Mouse (Mus musculus) kidney, adult 2 months (tissue): ENCODE data around the gene Armcx4. TPM values are rescaled to one million over a fixed set of nuclear protein-coding genes. Genes with fewer than 3 reads are reported as not detected.

Experiments
- DNase-seq: peaks from one replicate; pipeline ENCODE4 v3.0.0; 2021
- H3K27ac ChIP-seq: fragments of 200-500 bp; 2 replicates; pipeline ENCODE4 v1.5.1; 2012; ENCODE audit warnings: low read depth, low read length, control low read depth, inconsistent platforms; ENCODE audit not compliant: insufficient read depth
- H3K27me3 ChIP-seq: fragments of 200-500 bp; replicated peaks from 2 replicates; pipeline ENCODE4 v1.6.1; 2012; ENCODE audit warnings: mild to moderate bottlenecking, moderate library complexity, low read length, inconsistent platforms; ENCODE audit not compliant: control insufficient read depth, insufficient read depth
- H3K36me3 ChIP-seq: fragments of 200-500 bp; 2 replicates; pipeline ENCODE4 v1.6.1; 2012; ENCODE audit warnings: mild to moderate bottlenecking, moderate library complexity, low read length, inconsistent platforms; ENCODE audit not compliant: control insufficient read depth, insufficient read depth
- H3K4me1 ChIP-seq: fragments of 200-500 bp; 2 replicates; pipeline ENCODE4 v1.6.1; 2011; ENCODE audit warnings: low read length; ENCODE audit not compliant: control insufficient read depth, insufficient read depth
- H3K4me3 ChIP-seq: fragments of 200-500 bp; 2 replicates; pipeline ENCODE4 v1.5.1; 2011; ENCODE audit warnings: mild to moderate bottlenecking, low read depth, low read length, control low read depth; ENCODE audit not compliant: insufficient read depth
- CTCF ChIP-seq: fragments of 200-500 bp; conservative IDR thresholded peaks from 2 replicates; pipeline ENCODE4 v1.5.1; 2011; ENCODE audit warnings: low read depth, mild to moderate bottlenecking, control low read depth, low read length, moderate library complexity, mixed read lengths; ENCODE audit not compliant: insufficient read depth, insufficient read length
- POLR2A ChIP-seq: fragments of 200-500 bp; IDR thresholded peaks from one replicate; pipeline ENCODE4 v1.6.1; 2011; ENCODE audit warnings: low read depth, low read length, control low read depth
- WGBS: fragments of 180-500 bp; shearing (Covaris S2); methylation state at CpG from one replicate; pipeline ENCODE4 v1.1.7; 2018; 5-methylcytosine and 5-hydroxymethylcytosine counted together
- polyA plus RNA-seq: library from polyadenylated mRNA; depleted of rRNA; stranded (reverse); fragments of >200 nt; gene quantifications from 2 replicates; pipeline ENCODE4 v1.2.3, GENCODE M21; 2012; rRNA removed

Armcx4 gene
- 0.71 and 1.1 TPM in 2 replicates for polyA plus RNA-seq

DNA sequence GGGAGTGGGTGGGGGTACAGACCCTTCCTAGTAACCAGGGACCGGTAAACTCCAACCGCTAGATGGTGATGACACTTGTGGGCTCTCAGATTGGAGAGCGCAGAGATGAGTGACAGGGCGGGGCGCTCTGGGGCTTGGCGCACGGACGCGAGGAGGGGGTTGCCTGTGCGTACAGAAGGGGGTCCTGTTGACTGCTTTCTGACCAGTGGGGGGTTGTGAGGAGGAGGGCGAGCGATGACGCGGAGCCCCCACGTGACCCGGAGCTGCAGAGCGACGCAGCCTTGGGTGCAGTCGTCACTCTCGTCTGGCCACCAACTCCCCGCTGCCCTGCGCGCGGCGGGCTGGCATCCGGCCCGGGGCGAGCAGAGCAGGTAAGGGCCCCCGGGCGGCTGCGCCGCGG is at the start of gene Armcx4:
Gene Armcx4 (plus strand): TSS at position 253 of the 400 bp plus-strand sequence.
- TF ChIP-seq CTCF (no peak), POLR2A (no peak)
- Histone ChIP-seq H3K36me3 (no peaks in the 10 kb centered on the region), H3K4me3 (peak within 1 kb of the TSS; percentile 84), H3K27ac (no peak within 1 kb of the TSS), H3K27me3 (no peaks in the 10 kb centered on the region), H3K4me1 (no peaks in the 10 kb centered on the region)
- DNase-seq = peak; percentile 32
- WGBS = under 1% methylated on average over 27 of the region's 33 CpGs

DNA sequence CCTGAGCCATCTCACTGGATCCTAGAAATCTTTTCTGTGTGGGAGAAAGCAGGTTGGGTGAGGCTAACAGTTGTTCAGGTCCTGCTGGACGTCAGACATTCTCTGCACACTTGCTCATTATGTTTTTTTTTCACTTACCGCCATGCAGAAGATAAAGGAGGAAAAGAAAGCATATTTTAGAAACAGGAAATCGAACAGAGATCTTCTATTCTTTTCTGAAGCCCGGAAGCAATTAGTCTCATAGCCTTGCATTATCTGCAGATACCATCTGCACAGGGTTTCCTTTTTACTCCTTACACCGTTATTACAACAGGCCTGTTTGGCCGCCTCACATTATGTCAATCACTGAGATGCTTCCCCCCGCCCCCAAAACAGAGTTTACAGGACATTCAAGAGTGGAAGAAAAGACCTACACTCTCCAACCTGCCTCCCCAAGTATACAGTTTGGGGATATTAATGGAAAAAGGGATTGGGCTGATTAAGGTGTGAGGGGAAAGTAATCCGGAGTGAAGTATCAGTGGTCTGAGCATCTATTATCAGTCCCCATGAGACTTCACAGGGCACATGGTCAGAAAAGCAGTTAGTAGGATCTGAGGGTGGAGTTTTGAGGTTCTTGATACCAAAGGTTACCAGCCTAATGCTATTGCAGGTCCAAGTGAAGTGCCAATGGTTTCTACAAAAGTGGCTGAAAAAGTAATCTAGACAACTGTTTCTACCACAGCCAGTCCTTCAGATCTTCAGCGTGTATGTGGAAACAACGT is 45.1 kb upstream of the Armcx4 start:
- no peak for TF ChIP-seq POLR2A
- TF ChIP-seq CTCF = no peak
- no peak overlapping the region for H3K27ac ChIP-seq
- 56% methylated on average over 10 of the region's 10 CpGs for WGBS
- H3K4me1 ChIP-seq = no peaks in the 10 kb centered on the region
- no peak overlapping the region for H3K4me3 ChIP-seq
- DNase-seq = peak; percentile 26
- no peaks in the 10 kb centered on the region for H3K36me3 ChIP-seq
- H3K27me3 ChIP-seq = no peaks in the 10 kb centered on the region

- no peaks in the 10 kb centered on the region for H3K27me3 ChIP-seq
- H3K4me3 ChIP-seq = no peak overlapping the region
- DNase-seq = no peak
- no peak overlapping the region for H3K27ac ChIP-seq
- no peaks in the 10 kb centered on the region for H3K36me3 ChIP-seq
- no peaks in the 10 kb centered on the region for H3K4me1 ChIP-seq
- TF ChIP-seq POLR2A (no peak), CTCF (no peak)
- WGBS = 90% methylated on average over 1 of the region's 1 CpGs
These were observed 40.0 kb upstream of the Armcx4 start for GRCm38 (mm10) chrX:134646338-134646737.

- WGBS = 56% methylated on average over 8 of the region's 8 CpGs
- no peak overlapping the region for H3K27ac ChIP-seq
- no peaks in the 10 kb centered on the region for H3K4me1 ChIP-seq
- DNase-seq = no peak
- H3K27me3 ChIP-seq = no peaks in the 10 kb centered on the region
- H3K4me3 ChIP-seq = no peak overlapping the region
- no peaks in the 10 kb centered on the region for H3K36me3 ChIP-seq
- TF ChIP-seq POLR2A (no peak), CTCF (no peak)
These were observed 38.9 kb upstream of the Armcx4 start for GRCm38 (mm10) chrX:134647421-134647820.

DNA sequence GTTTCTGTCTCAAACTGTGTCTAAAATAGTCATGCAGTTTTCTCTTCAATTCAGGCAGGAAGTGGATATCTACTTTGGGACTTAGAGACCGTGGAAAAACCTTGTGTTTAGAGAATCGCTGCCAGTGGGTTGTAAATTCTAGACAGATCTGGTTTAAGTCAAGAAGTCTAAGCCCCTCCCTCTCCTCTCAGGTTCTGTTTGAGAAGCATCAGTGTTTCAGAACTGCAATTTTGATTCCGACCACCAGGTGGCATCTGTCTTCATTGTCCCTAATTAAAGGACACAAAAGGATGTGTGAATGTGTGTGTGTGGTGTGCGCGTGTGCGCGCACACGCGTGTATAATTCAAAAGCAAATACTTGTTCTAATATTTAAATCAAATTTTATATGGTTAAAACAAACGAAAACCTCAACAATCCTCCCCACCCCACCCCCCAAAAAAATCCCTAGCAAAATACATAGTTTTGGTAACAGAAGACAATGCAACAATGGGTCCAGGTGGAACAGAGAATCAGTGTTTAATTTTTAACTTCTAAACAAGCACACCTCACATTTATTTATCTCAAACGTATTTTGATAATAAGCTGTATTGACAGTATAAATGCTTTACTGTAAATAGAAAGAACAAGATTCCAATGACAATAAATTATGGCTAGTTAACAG is 38.2 kb upstream of the Armcx4 start:
- H3K4me1 ChIP-seq = no peaks in the 10 kb centered on the region
- peak; percentile 80 for DNase-seq
- H3K27me3 ChIP-seq = no peaks in the 10 kb centered on the region

DNA sequence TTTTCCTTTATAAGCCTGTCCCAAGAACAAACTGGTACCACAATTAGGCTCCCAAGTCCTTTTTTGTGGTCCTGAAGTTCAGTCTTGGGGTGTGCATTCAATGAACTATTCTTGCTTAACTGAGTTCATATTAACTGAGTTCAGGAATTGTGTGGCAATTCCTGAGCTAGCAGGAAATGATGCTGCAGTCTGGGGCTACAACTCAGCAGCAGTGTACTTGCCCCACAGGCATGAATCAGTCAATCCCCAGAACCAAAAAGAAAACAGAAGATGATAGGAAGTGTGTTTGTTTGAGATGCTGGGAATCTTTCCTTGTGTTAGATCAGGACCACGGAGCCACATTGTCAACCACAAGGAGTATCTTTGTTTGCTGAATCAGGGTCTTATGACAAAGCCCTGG is 34.3 kb upstream of the Armcx4 start:
- Histone ChIP-seq H3K36me3 (no peaks in the 10 kb centered on the region), H3K4me1 (no peaks in the 10 kb centered on the region), H3K4me3 (no peak overlapping the region), H3K27me3 (no peaks in the 10 kb centered on the region), H3K27ac (no peak overlapping the region)
- TF ChIP-seq POLR2A = no peak
- no peak for TF ChIP-seq CTCF
- DNase-seq = no peak
- WGBS = 75% methylated on average over 1 of the region's 1 CpGs

More for the DNA sequence above, 38.2 kb upstream of the Armcx4 start:
- no peak overlapping the region for H3K4me3 ChIP-seq
- no peaks in the 10 kb centered on the region for H3K36me3 ChIP-seq
- WGBS = 2% methylated on average over 11 of the region's 11 CpGs
- peak; percentile 23; the same call in 1 of the 2 replicates for TF ChIP-seq CTCF
- TF ChIP-seq POLR2A = no peak
- no peak overlapping the region for H3K27ac ChIP-seq

- TF ChIP-seq POLR2A = no peak
- TF ChIP-seq CTCF = no peak
- H3K4me1 ChIP-seq = no peaks in the 10 kb centered on the region
- no peak overlapping the region for H3K4me3 ChIP-seq
- H3K27me3 ChIP-seq = no peaks in the 10 kb centered on the region
- no peaks in the 10 kb centered on the region for H3K36me3 ChIP-seq
- H3K27ac ChIP-seq = no peak overlapping the region
- peak; percentile 2 for DNase-seq
- WGBS = 51% methylated on average over 5 of the region's 5 CpGs
These were observed 24.7 kb upstream of the Armcx4 start for GRCm38 (mm10) chrX:134661586-134661985.
